Mouse (Mus musculus) lung, adult 18-20 months (tissue): ENCODE measurements around the gene Trmt112.

Experiments used
- DNase-seq, 2 experiments: peaks; one replicate each; pipeline ENCODE4 v3.0.0; 2022; ENCODE audit warnings: mixed read lengths in 2 of 2

The Trmt112 gene

GRCm38 (mm10) chr19:6950613-6951153, 41.2 kb downstream of the Trmt112 start:
- DNase-seq: peak; percentile 47 to 48

GRCm38 (mm10) chr19:6951381-6951968, 42.0 kb downstream of the Trmt112 start:
- DNase-seq: peak; percentile 98

- DNase-seq: peak; percentile 85 to 88
Observed at GRCm38 (mm10) chr19:6951994-6952711, 42.7 kb downstream of the Trmt112 start.

GRCm38 (mm10) chr19:6952712-6953037, 43.2 kb downstream of the Trmt112 start:
- DNase-seq: peak; percentile 89 to 93

GRCm38 (mm10) chr19:6954046-6954445, 44.5 kb downstream of the Trmt112 start:
- DNase-seq: peak; percentile 81 to 87

- DNase-seq: no peak
Observed at GRCm38 (mm10) chr19:6955424-6955823, 45.9 kb downstream of the Trmt112 start.

- no peak for DNase-seq
Observed at GRCm38 (mm10) chr19:6956461-6956860, 47.0 kb downstream of the Trmt112 start.
